19 mouse cellular contexts compared by ENCODE assay signal in the genomic region with DNA sequence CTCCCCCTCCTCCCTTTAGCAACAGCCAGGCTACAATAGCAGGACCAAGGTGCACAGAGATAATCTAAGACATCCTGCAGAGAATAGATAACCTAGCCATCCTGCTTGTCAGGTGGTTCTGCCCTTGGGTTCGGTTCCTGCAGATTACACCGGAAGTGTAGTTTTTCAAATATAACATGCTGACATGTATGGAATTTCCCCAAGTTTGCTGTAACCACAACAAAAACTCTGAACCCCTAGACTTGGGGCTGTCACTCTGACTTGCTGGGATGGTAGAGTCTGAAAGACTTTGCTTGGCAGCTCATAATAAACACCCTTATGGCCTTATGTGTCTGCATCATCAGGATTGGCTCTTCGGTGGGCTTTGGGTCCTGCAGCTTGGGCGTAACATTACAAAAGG. TPM values are rescaled to one million over a fixed set of nuclear protein-coding genes. Genes with fewer than 3 reads are reported as not detected.
DNase-seq lines count a peak whose midpoint lies in the region; ATAC-seq and TF ChIP-seq lines count a peak whose summit lies in the region.
"Had no signal": no experiment of that assay in that cellular context is flagged by ENCODE, and none has a peak within 500 bp of the region (broad histone marks: within the 10 kb centered on the region; RNA-seq: fewer than 3 reads in every experiment).

No protein-coding gene starts in this region.

- ATAC-seq in activated CD4-positive, CD25-positive, alpha-beta regulatory T cell, adult 4 months, result peak; percentile 38
- ATAC-seq in stomach, postnatal 0 days (ENCODE audit: low FRiP score, low TSS enrichment), result no peak
- no peak for ATAC-seq in megakaryocyte-erythroid progenitor cell, adult 5-6 weeks (replicated peaks; ENCODE audit: low FRiP score, low TSS enrichment, poor library complexity, severe bottlenecking)
- ATAC-seq: forebrain, embryonic 15.5 days; intestine, postnatal 0 days had no signal

- 93% methylated on average over 4 of the region's 4 CpGs for WGBS in stomach, postnatal 0 days

- no peaks in the 10 kb centered on the region for H3K9me3 ChIP-seq in stomach, postnatal 0 days (ENCODE audit: control insufficient read depth, low read length)
- H3K9me3 ChIP-seq: heart, embryonic 15.5 days had no signal

- DNase-seq in CD4-positive helper T cell, adult 2 months (ENCODE audit: low read depth, low spot score), result peak; percentile 78
- peak; percentile 71 for DNase-seq in CD4-positive, CD25-positive, alpha-beta regulatory T cell, adult 2 months (ENCODE audit: low read depth, low spot score)
- no peak for DNase-seq in stomach, postnatal 0 days (ENCODE audit: low spot score)
- no peak for DNase-seq in urinary bladder, adult 2 months (ENCODE audit: low spot score)
- DNase-seq: adrenal gland, postnatal 10 days; cerebellum, adult 11 months; cerebellum, adult 8-10 months; cerebellum, postnatal 36 days; gastrocnemius, postnatal 10 days; heart, adult 2 months; heart, postnatal 14 days had no signal

- no peak overlapping the region for H3K4me3 ChIP-seq in stomach, postnatal 0 days (ENCODE audit: low read depth, low read length)
- H3K4me3 ChIP-seq: forebrain, embryonic 15.5 days; heart, adult 2 months; heart, embryonic 15.5 days had no signal

- no peak overlapping the region for H3K4me2 ChIP-seq in stomach, postnatal 0 days (replicated peaks; ENCODE audit: low read depth)
- H3K4me2 ChIP-seq: forebrain, embryonic 15.5 days; heart, embryonic 11.5 days; heart, embryonic 15.5 days; hindbrain, embryonic 14.5 days had no signal

- no peak for TF ChIP-seq EP300 in stomach, postnatal 0 days (optimal IDR thresholded peaks at IDR 0.05)

- no peak overlapping the region for H3K9ac ChIP-seq in stomach, postnatal 0 days (ENCODE audit: low read length)
- H3K9ac ChIP-seq: forebrain, embryonic 15.5 days; heart, embryonic 15.5 days; hindbrain, embryonic 14.5 days had no signal

- H3K27ac ChIP-seq in stomach, postnatal 0 days (replicated peaks), result peak overlapping the region; percentile 24; the same call in 1 of the 2 replicates
- H3K27ac ChIP-seq: forebrain, embryonic 15.5 days; heart, adult 2 months; heart, embryonic 15.5 days; hindbrain, embryonic 14.5 days had no signal

- no peak for TF ChIP-seq CTCF in stomach, postnatal 0 days (IDR thresholded peaks at IDR 0.05; ENCODE audit: low read depth)

- no peaks in the 10 kb centered on the region for H3K27me3 ChIP-seq in stomach, postnatal 0 days (ENCODE audit: control insufficient read depth, insufficient read depth, low read length)
- H3K27me3 ChIP-seq: CH12.LX; forebrain, embryonic 15.5 days; heart, embryonic 15.5 days had no signal

- no peaks in the 10 kb centered on the region for H3K36me3 ChIP-seq in stomach, postnatal 0 days (ENCODE audit: control insufficient read depth, insufficient read depth, low read length)
- H3K36me3 ChIP-seq: forebrain, embryonic 15.5 days; heart, embryonic 15.5 days had no signal

- H3K4me1 ChIP-seq in stomach, postnatal 0 days (replicated peaks; ENCODE audit: control insufficient read depth, insufficient read depth), result peaks cover 4% of the 10 kb centered on the region; the same call in 1 of the 2 replicates

RNA-seq across cellular contexts. Expression of a gene that starts 5.0 kb away (rescaled TPM):
- 10 to 100 TPM; 47.0 to 47.8 TPM for polyA plus RNA-seq in activated CD4-positive, CD25-positive, alpha-beta regulatory T cell, adult 4 months (2017; shearing (Covaris generic))
- 14.9 and 16.0 TPM in 2 replicates for polyA plus RNA-seq in stomach, postnatal 0 days (2015; fragmentation: Nextera tagmentation; extraction: Ambion mirVana)
- 30.1 and 31.3 TPM in 2 replicates for total RNA-seq in megakaryocyte-erythroid progenitor cell, adult 5-6 weeks (2014; fragmentation: Nextera tagmentation)
- total RNA-seq in megakaryocyte-erythroid progenitor cell, adult 5-6 weeks (2017), result 24.9 and 41.6 TPM in 2 replicates
- polyA plus RNA-seq in urinary bladder, adult 2 months (2012; rRNA removed), result 37.0 and 38.2 TPM in 2 replicates

RNA-seq across cellular contexts. Expression of a gene that starts 38.4 kb away (rescaled TPM):
- polyA plus RNA-seq in activated CD4-positive, CD25-positive, alpha-beta regulatory T cell, adult 4 months (2017; shearing (Covaris generic)), result 10 to 100 TPM; 13.3 to 22.0 TPM
- 11.3 and 11.8 TPM in 2 replicates for polyA plus RNA-seq in stomach, postnatal 0 days (2015; fragmentation: Nextera tagmentation; extraction: Ambion mirVana)
- total RNA-seq in megakaryocyte-erythroid progenitor cell, adult 5-6 weeks (2014; fragmentation: Nextera tagmentation), result 74.0 and 114 TPM in 2 replicates
- total RNA-seq in megakaryocyte-erythroid progenitor cell, adult 5-6 weeks (2017), result 157 and 211 TPM in 2 replicates
- polyA plus RNA-seq in urinary bladder, adult 2 months (2012; rRNA removed), result 15.6 and 19.8 TPM in 2 replicates

Comparison
In these comparisons a context has a peak if more than half of its experiments do, and no peak if none do; other contexts are left out.
1. DNase-seq: peak in CD4-positive helper T cell, adult 2 months (single experiment) and CD4-positive, CD25-positive, alpha-beta regulatory T cell, adult 2 months (single experiment); none in stomach, postnatal 0 days (single experiment) and urinary bladder, adult 2 months (single experiment).